Mouse (Mus musculus): ENCODE data around the gene Smug1.

The Smug1 gene

DNA sequence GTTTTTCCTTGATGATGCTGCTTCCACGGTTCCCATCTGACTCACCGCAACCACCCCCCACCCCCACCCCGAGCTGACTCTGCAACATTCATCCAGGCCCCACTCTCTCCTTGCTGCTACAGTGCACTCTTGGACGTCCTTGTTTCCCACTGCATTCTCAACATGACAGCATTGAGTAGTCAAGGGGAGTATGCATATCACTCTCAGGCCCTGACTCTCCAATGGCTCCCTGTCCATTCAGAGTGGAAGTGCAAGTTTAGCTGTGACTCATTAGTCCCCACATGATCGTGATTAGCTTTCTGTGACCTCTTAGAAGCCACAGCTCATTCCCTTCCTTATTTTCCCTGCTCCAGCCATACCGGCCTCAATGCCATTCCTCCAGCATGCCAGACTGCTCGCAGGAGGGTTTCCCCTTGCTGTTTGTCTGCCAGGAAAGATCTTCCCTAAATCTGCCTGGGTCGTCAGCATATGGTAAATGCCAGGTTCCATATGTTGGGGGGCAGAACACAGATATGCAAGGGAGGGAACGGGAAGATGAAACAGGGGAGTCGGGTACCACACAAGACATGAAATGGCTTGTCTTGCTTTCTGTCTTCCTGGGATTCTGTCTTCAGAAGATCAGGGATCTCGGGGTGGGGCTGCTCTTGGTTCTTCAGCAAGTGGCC, 21.1 kb downstream of the Smug1 start:
- DNase-seq (ENCODE audit: low read depth, low spot score) = no peak

- DNase-seq (ENCODE audit: low read depth, low spot score) = no peak
Measured at GRCm38 (mm10) chr15:103144176-103144575, 22.7 kb downstream of the Smug1 start.

DNA sequence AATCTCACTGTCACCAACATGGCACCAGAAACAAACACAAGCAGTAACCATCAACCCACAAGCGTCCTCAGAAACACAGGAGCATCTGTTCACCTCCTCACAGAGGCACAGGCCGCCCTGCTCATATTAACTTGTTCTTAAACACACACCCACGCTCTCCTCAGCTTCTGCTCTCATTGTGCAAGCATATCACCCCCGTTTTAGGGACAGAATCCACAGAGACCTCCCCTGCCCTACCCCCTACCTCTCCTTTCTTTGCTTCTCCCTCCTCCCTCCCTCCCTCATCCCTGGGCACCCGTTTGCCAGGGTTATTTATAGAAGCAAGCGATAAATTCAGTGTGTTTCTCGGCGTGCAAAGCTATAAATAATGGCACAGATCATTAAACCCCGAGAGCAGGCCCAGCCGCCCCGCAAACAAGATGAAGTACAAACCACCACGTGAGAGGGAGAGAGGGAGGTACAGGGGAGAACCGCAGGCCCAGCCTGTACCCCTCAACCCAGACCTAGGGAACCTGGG, 31.4 kb downstream of the Smug1 start:
- no peak for DNase-seq (ENCODE audit: low read depth, low spot score)

DNA sequence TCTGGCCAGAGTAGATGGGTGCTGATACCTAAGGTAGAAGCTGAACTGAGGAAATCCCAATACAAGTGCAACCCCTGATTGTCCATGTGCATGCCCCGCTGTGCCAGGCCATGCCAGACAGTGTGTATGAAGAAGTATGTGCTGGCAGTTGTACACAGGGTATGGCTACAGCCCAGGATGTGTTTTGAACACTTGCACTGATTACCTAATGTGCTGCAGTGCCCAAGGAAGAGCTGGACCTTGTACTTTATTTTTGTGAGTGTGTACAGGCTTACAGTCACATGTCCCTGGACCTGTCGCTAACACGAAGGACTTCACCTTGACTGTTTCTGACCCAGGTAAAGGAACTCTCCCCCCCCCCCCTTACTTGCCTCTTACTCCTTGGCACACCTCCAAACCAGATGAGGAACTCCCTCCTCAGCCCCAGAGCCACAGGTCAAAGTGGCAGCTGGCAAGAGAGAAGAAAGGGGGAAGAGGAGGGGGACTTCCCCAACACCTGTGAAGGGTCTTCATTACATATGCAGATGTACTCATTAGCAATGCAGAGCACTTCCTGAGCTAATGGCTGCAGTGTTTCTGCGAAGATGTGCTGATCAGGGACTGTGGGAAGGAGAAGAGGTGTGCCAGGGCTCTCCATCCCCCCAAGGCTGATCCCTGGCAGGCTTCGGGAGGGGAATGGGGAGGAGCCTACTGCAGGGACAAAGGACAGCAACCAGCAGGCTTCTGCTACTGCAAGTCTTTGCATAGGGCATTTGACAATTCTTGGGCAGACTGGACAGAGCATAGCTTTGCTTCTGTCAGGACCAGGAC, 32.4 kb downstream of the Smug1 start:
- DNase-seq (ENCODE audit: low read depth, low spot score) = peak; percentile 75

- DNase-seq (ENCODE audit: low read depth, low spot score) = peak; percentile 81
Measured at GRCm38 (mm10) chr15:103133761-103134160, 33.1 kb downstream of the Smug1 start.

DNA sequence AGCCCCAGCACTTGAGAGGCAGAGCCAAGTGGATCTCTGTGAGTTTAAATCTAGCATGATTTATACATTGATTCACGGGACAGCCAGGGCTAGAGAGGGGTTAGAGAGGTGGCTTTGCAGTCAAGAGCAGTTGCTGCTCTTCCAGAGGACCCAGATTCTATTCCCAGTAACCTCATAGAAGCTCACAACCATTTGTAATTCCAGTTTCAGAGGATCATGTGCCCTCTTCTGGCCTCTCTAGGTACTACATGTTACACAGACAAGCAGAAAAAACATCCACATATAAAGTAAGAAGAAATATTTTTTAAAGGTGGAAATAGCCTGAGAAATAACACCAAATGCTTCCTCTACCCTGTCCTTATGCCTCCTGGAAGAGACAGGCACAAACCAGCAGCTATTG, 36.2 kb downstream of the Smug1 start:
- DNase-seq (ENCODE audit: low read depth, low spot score) = peak; percentile 55

DNA sequence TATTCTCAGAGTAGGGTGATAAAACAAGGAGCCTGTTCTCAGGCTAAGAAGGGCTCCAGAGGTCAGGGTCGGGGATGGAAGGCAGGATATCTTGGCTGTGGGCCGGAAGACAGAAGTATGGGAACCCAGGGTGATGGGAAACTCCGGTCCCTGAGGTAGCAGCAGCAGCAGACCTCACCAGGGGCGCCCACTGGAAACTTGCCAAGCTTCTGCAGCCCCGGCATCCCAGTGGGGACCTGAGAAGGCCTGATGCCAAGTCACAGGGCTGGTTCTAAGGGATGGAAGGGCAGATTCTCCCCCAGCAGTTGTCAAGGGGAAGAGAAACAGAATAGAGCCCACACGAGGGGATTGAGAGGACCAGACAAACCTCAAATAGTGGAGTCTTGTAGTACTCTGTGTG, 37.6 kb downstream of the Smug1 start:
- DNase-seq (ENCODE audit: low read depth, low spot score) = no peak

DNA sequence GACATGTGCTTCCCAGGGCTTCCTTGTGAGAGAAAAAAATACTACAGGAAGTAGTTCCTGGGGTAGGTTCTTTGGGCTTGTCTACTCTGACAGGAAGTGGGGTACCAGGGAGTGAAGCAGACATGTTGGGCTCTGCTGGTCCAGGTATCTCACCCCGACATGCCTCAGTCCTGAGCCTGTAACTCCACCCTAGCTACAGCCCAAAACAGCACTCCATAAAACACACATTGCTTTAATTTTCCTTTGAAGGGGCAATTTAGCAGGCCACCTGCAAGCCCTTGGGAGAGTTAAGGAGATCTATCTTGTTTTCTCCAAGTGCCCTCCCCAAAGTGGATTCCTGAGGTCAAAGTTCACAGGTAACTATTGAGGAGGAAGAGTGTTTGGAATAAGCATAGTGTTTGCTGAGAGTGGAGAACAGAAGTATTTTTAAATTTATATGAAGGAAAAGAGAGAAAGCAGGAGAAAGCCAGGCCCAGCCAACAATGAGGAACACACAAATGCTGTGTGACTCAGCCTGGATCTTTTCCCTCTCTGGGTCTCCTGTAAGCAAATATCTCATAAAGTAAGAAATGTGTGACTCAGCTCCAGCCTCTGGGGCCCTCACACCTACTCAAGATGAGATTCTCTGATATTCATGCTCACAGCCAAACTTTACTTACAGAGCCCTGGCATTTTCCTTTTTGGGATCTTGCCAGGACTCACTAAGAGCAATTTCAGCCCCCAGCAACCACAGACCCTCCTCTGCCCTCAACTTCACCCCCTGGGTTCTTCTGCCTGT, 38.6 kb downstream of the Smug1 start:
- no peak for DNase-seq (ENCODE audit: low read depth, low spot score)

- no peak for DNase-seq (ENCODE audit: low read depth, low spot score)
Measured at GRCm38 (mm10) chr15:103125982-103126381, 40.9 kb downstream of the Smug1 start.

DNA sequence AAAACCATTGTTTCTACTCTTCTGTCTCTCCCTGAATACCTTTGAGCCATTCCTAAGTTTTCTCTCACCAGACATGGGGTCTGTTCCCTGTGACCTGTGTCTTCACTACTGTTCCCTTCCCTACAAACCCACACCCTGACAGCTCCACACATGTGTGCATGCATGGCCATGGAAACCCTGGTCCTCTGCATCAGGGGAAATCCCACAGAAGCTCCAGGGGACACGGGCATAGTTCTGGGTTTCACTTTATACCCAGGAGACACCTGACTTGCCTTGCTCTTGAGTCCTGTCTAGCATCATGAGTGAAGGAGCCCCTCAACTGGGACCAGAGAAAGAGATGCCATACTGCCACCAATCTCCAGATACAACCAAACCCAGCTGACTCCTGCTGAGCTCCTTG, 42.6 kb downstream of the Smug1 start:
- no peak for DNase-seq (ENCODE audit: low read depth, low spot score)

DNA sequence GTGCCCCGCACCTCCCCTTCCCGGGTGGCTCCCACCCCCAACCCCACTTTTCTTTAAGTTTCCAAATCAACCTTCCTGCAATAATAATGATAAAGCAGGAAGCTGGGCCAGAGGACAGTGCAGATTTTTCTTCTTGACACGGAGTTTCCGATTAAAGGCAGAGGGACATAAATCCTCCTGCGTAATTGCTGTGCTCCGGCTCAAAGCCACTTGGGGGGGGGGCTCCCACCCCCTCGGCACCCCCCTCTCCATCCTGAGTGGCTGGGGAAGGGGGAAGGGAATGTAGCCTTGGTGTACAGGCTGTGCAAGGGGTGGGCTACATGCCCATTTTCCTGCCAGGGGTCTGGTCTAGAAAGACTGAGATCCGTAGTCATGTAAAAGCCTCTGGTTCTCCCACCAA, 43.5 kb downstream of the Smug1 start:
- no peak for DNase-seq (ENCODE audit: low read depth, low spot score)

DNA sequence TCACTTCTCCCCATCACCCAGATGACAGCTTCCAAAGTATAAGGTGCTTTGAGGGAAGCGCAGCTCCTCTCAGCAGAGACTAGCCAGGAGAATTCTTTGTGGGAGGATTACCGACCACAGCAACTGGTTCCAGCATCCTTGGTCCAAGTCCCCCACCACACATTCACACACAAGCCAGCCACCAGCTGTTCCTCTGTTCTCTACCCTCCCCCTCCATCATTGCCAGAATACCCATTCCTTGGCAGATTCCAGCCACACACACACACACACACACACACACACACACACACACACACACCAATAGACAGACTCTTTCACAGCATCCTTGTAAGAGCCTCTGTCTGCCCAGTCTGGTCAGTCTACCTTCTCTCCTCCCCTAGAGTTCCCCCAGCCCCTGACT, 44.5 kb downstream of the Smug1 start:
- no peak for DNase-seq (ENCODE audit: low read depth, low spot score)

- no peak for DNase-seq (ENCODE audit: low read depth, low spot score)
Measured at GRCm38 (mm10) chr15:103121416-103121815, 45.5 kb downstream of the Smug1 start.

DNA sequence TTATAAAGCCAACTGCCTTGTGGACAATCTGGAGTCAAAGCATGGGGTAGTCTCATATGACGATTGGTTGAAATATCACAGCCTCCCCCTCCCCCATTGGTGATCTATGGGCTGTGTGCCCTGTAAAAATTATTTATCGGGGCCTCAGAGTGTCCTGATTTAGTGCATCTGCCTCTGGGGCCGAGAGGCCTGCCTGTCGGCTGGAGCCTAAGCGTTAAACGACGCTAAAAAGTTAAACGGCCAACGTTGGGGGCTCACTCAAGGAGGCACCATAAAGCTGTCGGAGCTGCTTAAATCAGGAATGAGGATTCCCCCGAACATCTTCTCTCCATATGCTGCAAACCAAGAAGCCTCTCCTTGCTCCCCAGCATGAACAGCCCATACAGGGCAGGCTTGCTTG, 46.3 kb downstream of the Smug1 start:
- no peak for DNase-seq (ENCODE audit: low read depth, low spot score)

- no peak for DNase-seq (ENCODE audit: low read depth, low spot score)
Measured at GRCm38 (mm10) chr15:103115726-103116125, 51.2 kb downstream of the Smug1 start.

- no peak for DNase-seq (ENCODE audit: low read depth, low spot score)
Measured at GRCm38 (mm10) chr15:103115256-103115655, 51.6 kb downstream of the Smug1 start.

- DNase-seq (ENCODE audit: low read depth, low spot score) = no peak
Measured at GRCm38 (mm10) chr15:103113077-103113476, 53.8 kb downstream of the Smug1 start.

- DNase-seq (ENCODE audit: low read depth, low spot score) = no peak
Measured at GRCm38 (mm10) chr15:103112309-103112708, 54.6 kb downstream of the Smug1 start.

DNA sequence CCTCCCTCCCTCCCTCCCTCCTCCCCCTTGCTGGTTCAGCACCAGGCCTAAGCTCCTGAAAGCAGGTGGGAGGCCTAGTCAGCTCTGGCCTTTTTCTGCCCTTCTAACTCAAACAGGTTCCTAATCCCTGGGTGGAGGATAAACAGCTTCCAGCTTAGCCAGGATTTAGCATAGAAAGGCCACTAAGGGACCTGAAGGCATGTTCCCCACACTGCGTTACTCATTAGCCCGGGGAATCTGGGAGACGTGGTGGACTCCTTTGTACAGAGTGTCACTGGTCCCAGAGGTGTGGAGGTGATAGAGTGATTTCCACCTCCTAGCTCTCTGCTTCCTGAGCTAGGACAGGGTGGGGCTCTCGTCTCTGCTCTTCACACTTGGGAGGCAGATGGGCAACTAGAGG, 57.0 kb downstream of the Smug1 start:
- DNase-seq (ENCODE audit: low read depth, low spot score) = no peak

GRCm38 (mm10) chr15:103108066-103108676, 58.7 kb downstream of the Smug1 start:
- DNase-seq (ENCODE audit: low read depth, low spot score) = no peak

GRCm38 (mm10) chr15:103106201-103106600, 60.7 kb downstream of the Smug1 start:
- no peak for DNase-seq (ENCODE audit: low read depth, low spot score)

All from R1 (cell line).